Comparison of ENCODE assay signal across 8 mouse cellular contexts in genomic region chr8:70042583-70043455, GRCm38 (mm10). TPM values are rescaled to one million over a fixed set of nuclear protein-coding genes. Genes with fewer than 3 reads are reported as not detected.
DNase-seq lines count a peak whose midpoint lies in the region; ATAC-seq lines count a peak whose summit lies in the region.

Mau2 (minus strand) TSS chr8:70042734.
Sugp1 (plus strand) TSS chr8:70042813.

- ATAC-seq in megakaryocyte progenitor cell, adult 5-6 weeks (replicated peaks; ENCODE audit: poor library complexity), result peak; percentile 94

- DNase-seq in adipocyte (ENCODE audit: low spot score), result peak; percentile 98
- peak; percentile 96 for DNase-seq in embryo, embryonic 10 days (ENCODE audit: low spot score)
- DNase-seq in gastrocnemius, postnatal 10 days, result peak; percentile 97
- DNase-seq in induced T-regulatory cell, adult 2 months (ENCODE audit: low read depth), result peak; percentile 99
- DNase-seq in left cerebral cortex, adult 9 months (ENCODE audit: low spot score in 2 of 2), result peak; percentile 89 to 96
- DNase-seq in right cerebral cortex, postnatal 14 days, result peak; percentile 94
- peak; percentile 95 to 97 for DNase-seq in urinary bladder, postnatal 36 days (ENCODE audit: low spot score in 2 of 2)

RNA-seq across cellular contexts. Expression of gene Mau2, which starts in this region (rescaled TPM):
- total RNA-seq in gastrocnemius, postnatal 10 days (2021), result 10 to 100 TPM; 27.8 to 30.9 TPM
- total RNA-seq in megakaryocyte progenitor cell, adult 5-6 weeks (2015), result 24.0 and 24.6 TPM in 2 replicates
- total RNA-seq in megakaryocyte progenitor cell, adult 5-6 weeks (2017), result 24.0 and 26.7 TPM in 2 replicates

RNA-seq across cellular contexts. Expression of gene Sugp1, which starts in this region (rescaled TPM):
- 10 to 100 TPM; 20.2 to 22.5 TPM for total RNA-seq in gastrocnemius, postnatal 10 days (2021)
- 8.4 and 11.4 TPM in 2 replicates for total RNA-seq in megakaryocyte progenitor cell, adult 5-6 weeks (2015)
- total RNA-seq in megakaryocyte progenitor cell, adult 5-6 weeks (2017), result 22.2 and 32.1 TPM in 2 replicates

Comparison
In these comparisons a context has a peak if more than half of its experiments do, and no peak if none do; other contexts are left out.
1. Peak in every context shown above with its lines: DNase-seq and ATAC-seq.